Mouse (Mus musculus) cerebellum, adult 9-10 months (tissue): Measurements from ENCODE around the gene Car10.

Experiments used
- DNase-seq: peaks from one replicate; pipeline ENCODE4 v3.0.0; 2022

The Car10 gene

DNA sequence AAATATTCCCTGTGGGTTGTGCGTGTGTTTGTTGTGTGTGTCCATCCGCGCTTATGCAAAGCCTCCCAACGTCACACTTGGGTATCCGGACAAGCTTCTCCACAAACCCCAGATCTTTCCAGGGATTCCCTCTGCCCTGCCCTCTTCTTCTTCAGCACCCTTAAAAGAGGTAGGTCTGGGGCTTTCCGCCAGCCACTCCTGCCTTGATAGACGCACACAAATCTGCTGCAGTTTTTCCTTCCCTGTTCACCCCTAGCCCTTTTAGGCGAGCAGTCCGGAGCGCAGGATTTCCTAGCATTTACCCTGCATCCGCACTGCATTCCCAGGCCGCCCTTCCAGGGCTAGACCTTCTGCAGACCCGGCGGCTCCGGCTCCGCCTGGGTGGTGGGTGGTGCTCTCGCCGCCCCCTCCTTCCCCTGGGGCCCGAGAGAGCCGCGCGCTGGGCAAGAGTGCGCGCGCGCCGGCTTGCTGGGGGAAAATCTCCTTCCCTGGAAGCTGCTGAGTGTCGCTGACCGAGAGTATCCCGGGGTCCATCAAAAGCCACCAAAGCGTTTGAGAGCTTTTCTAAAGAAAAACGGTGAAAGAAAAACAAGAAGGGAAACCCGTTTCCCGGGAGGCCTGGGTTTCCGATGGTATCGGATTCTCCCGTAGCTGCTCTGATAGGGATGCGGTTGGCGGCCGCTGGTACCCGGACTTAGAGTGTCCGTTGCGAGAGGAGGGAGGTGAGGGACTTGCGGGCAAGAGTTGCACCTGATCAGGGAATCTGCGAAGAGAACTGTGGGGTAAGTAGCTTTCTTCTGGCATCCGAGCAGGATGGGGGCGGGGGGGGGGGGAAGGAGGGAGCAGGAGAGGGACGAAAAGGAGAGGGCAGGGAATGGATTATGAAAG lies at the start of gene Car10:
Gene Car10, plus strand, starts transcription at position 88 of the 888 bp plus-strand sequence.
- peak; percentile 77 for DNase-seq

DNA sequence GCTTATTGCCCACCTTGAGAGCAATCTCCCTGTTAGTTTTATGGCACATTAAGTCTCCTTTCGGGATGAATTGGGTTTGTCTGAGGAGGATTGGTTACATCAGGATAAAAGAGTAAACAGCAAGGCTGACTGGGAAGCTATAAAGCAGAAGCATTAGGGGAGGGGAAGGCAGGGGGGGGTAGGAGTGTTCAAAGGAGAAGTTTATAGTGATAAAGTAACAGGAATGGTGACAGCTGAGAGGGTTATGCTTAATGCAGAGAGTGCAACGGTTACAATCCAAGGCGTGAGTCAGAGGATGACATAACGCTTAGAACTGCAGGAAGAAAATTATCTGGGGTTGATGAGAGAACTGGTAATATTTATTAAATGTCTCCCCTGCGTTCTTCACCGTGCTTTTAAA lies 32.8 kb upstream of the Car10 start:
- DNase-seq: no peak

DNA sequence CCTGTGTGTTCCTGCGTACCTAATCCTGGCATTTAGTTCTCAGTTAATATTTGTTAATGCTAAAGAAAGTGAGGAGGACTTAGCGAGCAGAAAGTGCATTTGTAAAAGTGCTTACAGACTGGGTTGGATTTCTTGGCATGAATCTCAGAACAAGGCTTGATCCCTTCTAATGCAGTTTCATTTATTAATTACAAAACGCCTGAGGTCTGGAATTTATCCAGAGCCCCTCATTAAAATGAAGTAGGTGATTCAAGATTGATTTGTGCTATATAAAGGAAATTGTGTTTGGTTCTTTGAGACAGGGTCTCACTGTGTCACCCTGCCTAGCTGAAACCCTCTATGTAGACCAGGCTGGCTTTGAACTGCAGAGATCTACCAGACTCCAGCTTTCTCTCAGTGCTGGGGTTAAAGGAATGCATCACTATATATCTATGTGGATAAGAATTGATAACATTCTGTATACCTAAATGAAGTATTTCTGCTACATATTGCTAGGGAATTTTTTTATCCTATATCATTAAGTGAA lies 32.1 kb upstream of the Car10 start:
- DNase-seq: no peak

DNA sequence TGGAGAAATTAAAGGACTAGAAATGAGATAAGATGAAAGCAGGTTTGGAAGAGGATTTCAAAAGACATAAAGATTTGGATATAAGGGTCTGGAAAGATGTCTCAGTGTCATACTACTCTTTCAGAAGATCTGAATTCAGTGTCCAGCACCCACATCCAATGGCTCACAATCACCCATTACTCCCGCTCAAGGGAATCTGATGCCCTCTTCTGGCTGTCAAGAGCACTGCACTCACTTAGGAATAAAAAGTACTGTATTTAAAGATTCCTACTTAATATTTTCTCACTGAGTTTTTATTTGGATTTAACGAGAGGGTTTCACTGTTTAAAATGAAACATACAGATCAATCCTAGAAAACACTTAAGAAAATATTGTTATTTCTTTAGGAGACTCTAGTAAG lies 2.2 kb upstream of the Car10 start:
- DNase-seq: peak; percentile 40

DNA sequence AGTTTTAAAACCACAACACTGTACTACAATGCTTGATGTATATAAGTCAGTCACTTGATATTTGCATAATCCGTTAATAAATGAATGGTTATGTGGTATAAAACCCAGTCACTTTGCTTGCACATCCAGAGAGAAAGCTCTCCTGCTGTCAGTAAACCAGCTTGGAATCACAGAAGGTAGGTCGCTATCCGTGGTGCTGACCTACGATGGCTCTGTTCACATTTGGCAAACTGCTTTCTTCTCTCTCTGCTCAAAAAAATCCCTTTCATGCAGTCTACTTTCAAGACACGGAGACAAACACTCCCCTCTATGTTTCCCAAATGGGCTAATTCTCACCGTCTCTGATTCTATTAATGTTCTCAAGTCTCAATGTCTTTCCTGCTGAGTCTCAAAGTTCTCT lies 827 bp upstream of the Car10 start:
- DNase-seq: peak; percentile 58

DNA sequence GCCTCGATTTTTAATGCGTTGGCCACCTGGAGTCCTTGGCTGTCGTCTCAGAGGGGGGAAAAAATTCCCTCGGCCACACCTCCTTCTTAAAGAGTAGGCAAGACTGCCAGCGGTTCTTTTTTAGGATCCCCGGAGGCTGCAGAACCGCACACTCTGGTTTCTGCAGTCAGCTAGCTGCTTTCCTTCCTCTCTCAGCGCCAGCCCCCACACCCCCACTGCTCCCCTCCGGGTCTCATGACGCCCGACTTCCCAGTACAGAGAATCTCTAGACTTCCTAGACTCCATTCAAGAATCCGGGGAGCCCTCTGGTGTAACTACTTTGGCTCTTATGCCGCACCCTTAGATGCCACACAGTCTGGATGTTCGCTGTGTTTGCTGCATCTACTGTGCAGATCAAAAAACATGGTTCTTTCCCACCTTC lies 387 bp upstream of the Car10 start:
- peak; percentile 65 for DNase-seq

DNA sequence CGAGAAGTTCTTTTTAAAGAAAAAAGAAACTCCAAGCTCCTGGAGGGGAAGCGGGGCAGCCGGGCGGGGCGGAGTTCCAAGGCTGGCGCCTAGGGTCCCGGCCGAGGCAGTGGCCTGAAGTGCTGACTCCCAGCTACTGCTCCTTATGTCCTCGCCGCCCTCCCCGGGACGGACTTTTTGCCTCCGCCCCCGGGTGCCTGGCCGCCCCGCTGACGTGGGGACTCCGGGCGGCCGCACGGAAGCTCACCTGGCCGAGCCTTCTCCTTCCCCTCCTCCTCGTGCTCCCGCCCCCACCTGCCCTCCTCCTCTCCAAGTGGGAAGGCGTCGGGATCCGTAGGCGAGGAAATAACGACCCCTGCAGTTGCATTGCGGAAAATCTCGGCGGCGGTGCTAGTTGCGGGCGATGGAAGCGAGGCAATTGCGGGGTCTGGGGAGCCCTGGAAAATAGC lies 1.1 kb downstream of the Car10 start:
- peak; percentile 83 for DNase-seq

DNA sequence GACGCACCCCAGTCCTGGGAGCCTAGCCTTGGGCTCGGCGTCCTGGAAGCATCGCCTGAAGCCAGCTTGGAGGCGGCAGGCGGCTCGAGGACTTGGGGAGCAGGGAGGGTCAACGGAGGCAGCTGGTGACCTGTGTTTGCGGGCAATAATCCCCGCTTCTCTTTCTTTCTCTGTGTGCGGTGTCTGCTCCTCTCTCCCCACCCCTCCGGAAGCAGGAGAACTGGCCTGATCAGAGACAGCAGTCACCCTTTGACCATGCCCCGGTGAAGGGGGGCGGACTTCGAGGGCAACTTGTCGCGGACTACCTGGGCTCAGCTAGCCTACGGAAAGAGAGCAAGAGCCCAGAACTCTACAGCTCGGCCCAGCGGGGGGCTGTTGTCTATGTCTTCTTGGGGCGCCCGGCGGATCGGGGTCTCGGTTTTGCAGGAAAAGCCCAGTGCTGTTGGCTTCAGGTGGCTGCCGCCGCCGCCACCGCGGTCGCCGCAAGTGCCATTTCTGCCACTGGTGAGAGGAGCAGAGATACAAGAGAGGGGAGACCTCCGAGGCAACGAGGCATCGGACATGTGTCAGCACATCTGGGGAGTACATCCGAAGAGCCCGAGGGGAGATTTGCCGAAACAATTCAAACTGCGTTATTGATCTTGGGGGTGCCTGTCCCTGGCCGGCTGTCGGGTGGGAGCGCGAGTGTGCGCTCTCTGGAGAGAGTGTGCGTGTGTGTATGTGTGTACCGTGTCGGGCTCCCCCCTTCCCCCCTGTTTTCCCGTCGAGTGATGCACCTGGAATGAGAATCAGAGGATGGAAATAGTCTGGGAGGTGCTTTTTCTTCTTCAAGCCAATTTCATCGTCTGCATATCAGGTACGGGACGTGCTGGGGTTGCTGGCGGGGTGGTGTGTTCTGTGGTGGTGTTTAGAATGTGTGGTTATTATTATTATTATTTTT lies 1.9 kb downstream of the Car10 start:
- DNase-seq: peak; percentile 75

DNA sequence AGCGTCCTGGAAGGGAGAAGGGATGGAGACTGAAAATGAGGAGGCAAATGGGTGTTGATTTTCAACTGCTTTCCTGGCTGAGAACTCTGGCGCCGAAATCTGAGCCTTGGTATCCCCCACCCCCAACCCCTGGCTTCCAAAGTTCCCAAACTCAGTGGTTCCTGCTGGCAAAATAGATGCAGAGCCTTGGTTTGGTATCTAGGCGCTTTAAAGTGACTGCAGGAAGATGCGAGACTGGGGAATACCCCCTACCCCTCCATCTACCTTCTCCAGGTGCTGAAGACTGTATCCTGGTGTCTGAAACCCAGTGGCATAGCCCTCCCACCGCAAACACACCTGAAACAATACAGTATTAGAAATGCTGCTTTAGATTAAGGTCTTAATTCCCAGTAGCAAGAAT lies 2.8 kb downstream of the Car10 start:
- DNase-seq: peak; percentile 58

DNA sequence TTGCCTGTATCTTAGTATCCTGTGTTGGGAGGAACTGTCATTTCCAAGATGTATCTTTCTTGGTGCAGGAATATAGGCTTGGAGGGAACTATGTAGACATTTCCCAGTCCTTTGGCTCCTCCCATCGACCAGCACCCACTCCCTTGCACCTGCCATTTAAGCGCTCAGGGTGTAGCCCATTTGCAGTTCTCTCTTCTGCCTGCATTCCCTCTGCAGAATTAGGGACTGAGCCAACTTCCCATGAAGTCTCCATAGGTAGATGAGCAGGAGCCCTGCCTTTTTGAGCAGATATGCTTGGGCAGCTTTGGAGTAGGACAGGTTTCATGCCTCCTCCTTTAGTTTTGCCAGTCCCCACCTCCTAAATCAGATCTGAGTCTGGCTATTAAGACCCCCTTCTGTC lies 3.3 kb downstream of the Car10 start:
- peak; percentile 83 for DNase-seq

DNA sequence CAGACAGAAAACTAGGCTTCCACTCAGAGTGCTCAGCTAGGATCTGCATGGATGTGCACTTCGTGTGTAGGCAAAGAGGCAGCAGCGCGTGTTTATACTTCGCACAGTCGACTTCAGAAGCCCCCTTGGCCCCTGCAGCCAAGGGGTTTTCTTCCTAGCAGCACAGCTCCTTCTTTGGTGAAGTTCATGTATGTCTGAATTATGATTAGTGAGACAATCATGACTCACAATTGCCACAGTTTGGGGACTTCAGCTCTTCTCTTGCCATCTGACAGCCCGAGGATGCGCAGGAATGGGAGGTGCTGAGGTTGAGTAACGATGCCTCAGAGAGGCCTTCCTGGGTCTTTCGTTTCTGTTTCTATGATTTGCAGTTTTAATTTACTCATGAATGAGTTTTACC lies 4.5 kb downstream of the Car10 start:
- DNase-seq: peak; percentile 52

DNA sequence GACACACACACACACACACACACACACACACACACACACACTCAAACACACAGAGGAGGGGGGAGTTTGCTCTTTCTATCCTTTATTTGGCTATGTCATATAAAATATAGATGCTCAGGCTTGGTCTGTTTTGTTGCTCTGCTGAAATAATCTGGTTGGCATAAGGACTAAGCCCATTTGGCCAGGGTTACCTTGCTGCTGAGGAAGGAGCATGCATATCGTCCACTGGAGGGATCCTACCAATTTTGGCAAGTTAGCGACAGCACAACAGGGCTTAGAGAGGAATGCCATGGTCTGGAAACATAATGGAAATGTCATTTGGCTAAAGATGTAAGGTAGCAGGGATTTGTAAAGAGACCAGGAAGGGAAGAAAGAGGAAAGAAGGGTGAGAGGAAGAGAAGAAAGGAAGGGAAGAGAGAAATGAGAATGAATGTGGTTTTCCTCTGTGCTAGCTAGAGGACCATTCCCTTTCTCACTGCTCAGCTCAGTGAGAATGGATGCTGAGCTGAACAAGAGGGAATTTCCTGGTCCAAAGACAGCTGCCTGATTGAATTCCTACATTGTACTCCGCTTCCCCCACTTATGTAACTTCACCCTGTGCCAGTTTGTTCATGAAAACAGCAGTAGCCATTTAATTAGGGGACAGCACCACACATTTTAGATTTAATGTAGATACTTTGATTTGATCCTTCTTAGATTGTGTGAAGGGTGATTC lies 5.4 kb downstream of the Car10 start:
- peak; percentile 86 for DNase-seq

DNA sequence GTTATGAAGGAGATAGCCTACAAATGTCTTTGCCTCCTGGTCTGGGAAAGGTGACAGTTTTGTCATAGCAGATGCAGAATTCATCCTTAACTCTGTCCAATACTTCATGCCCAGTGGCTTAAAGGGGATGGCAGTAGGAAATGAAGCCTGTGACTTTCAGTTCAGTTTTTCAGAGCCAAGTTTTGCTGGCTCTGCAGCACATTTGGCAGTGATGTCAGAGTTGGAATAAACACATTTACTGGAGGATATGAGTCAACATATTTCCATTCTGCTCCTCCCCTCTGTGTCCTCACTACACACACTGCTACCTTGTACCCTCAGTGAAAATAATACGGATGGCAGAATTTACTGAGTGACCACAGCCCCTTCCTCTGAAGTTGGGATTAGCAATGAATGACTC lies 11.6 kb downstream of the Car10 start:
- DNase-seq: peak; percentile 95

DNA sequence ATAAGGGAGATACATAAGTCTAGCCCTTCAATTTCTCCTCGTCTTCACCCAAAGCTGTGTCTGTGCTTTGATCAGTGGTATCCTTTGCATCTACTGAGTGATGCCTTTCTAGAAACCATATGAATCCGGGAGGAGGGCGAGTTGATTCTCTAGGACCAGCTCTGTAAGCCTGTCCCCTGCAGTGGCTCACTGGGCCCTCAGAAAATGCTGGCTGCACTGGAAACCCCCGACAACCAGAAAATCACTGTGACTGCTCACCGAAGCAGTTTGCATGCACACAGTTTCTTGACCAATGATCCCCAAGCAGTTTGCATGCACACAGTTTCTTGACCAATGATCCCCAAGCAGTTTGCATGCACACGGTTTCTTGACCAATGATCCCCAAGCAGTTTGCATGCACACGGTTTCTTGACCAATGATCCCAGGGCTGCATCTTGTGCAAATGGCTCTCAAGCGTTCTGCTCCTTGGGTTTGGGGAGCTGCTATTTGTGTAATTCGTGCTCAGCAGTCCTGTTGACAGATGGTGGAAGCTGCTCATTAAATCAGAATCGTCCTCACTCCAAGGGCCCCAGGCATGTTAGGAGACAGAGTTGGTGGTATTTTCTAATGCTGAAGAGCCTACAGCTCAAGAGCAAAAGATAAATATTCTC lies 23.1 kb downstream of the Car10 start:
- peak; percentile 82 for DNase-seq

DNA sequence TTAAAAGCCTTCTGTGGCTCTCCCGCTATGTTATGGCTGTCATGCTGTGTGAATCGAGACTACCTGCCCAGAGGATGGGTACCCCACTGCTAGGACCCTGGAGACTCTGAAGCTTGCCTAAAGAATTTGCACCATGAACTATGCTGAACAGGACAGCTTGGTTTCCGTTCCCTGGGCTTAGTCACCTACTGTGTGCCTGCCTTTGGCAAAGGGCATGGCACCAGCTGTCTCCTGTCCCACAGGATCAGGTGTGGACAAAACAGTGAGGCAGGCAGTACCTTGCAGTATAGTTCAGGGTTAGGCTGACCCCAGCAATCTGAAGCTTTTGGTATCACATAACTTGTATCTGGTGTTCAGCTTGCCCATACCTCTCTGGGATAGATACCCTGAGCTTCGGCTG lies 25.9 kb downstream of the Car10 start:
- DNase-seq: peak; percentile 77

DNA sequence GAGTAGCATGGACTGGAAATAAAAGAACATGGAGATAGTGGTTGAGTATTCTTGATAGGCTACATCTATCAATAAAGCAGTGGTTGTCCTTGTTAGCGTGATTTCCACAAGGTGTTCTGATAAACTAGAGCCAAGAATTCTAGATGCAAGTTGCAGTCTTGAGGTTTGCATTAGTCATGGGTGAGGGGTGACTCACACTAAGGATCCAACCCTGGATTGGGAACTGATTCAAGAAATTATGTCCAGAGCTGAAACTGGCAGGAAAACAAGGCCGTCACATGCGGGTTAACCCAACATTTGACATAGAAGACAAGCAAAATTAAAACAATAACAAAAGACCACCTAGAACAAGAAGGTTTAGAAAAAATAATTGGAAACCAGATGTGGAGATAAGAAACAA lies 28.6 kb downstream of the Car10 start:
- no peak for DNase-seq

DNA sequence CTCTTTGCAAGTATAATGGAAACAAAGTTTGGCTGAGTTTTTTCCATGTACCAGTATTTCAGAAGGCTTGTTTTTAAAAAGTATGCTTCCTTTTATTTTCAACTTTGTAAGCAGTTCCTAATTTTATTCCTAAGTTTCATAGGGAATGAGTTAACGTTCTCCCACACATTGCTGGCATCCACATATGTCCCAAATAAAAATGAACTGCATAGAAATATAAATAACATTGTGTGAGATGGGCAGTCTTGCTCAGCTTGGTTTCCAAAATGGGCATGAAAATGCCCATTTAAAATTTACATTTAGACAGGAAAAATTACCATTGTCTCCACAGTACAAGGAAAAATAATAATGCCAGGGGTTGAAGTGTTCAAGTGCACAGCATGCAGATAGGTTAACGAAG lies 30.7 kb downstream of the Car10 start:
- no peak for DNase-seq

DNA sequence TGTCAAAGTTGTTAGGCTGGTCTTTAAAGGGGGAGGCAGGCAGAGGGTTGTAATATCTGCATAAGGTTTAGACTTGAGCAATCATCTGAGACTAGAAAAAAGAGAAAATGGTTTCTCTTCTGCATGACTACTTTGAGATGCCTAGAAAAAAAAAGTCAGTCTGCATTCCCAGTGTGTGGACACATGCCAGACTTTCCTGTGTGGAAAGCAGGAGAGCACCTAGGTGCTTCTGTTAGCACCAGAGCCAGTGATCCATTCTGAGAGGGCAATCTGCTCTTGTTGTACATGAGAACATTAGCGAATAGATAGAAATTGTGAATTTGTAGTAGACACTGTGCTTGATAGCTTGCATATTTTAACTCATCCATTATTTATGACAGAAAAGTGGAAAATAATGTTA lies 40.0 kb downstream of the Car10 start:
- peak; percentile 85 for DNase-seq

DNA sequence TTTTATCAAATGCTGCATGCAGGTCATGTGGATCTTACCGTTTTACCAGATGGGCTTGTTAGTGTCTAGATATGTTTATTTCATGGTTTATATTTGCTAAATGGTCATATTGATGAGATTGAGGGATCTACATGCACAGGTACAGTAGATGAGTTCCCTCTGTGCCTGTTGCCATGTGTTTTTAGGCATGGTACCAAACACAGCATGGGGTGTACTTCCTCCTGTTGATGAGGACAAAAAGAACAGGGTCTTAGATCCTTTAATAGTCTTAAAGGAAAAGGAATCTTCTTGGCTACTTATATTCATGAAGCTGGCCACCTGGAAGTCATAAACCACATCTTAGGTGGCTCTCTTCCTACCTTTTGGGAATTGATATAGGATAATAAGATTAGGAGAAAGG lies 43.9 kb downstream of the Car10 start:
- peak; percentile 69 for DNase-seq

DNA sequence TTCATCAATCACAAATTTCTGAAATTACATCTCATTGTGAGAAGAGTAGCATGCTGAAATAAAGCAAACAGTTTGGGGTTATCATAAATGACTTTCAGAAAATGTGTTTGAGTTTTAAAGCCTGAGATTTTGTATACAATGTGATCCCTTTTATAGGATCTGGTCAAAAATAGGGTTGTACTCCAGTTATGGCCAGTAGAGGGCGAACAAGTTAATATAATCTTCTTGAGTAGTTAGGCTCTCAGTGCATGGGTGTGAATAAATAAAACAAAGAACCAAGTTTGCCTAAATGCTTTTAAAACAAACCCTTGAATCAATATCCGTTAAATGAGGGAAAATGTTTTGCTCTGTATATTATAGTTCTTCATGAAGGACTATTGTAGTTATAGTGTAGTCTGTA lies 46.7 kb downstream of the Car10 start:
- DNase-seq: peak; percentile 88

DNA sequence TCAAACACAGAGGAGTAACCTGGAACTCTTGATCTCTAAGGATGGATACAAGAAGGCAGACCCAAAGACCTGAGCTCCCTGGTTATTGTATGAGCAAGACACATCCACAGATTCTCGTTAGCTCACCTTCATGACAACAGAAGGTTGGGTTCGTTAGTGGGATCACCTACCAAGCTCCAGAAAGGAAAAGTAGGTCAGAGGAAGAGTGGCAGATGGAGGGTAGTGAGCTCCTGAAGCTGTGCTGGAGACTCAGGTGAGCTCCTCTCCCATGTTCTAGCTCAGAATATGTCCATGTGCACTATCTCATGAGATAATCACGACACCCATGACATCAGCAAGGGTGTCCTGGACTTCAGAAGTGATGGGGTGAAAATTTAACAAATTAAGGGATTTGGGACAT lies 57.1 kb downstream of the Car10 start:
- peak; percentile 93 for DNase-seq

DNA sequence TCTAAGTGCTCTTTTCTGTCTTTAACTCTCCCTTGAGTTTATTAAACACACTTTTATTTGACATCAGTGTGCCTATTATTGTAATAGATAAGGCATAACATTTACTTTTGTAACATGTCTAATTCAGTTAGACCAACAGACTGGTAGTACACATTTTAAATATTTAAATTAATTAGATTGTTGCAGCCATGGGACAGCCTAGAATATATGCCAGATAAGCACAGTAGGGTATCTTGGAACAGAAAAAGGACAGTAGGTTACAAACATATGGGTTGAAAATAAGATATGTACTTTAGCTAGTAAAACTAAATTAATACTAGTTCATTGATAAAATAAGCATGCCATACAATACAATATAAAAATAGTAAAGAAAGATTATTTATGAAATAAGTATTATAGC lies 74.6 kb downstream of the Car10 start:
- DNase-seq: peak; percentile 67
